8 mouse cellular contexts compared by ENCODE assay signal in genomic region chr10:95501033-95501432, GRCm38 (mm10). TPM values are rescaled to one million over a fixed set of nuclear protein-coding genes. Genes with fewer than 3 reads are reported as not detected.
DNase-seq lines count a peak whose midpoint lies in the region; ATAC-seq and TF ChIP-seq lines count a peak whose summit lies in the region.

No protein-coding gene starts in this region.

- TF ChIP-seq EP300 in heart, postnatal 0 days (IDR thresholded peaks at IDR 0.05; ENCODE audit: low read depth): no peak

- H3K36me3 ChIP-seq in heart, postnatal 0 days (replicated peaks; ENCODE audit: control insufficient read depth, insufficient read depth, low read length): peaks cover 14% of the 10 kb centered on the region
- no peaks in the 10 kb centered on the region for H3K36me3 ChIP-seq in hindbrain, embryonic 11.5 days (ENCODE audit: control insufficient read depth, insufficient read depth, low read length)
- peaks cover 11% of the 10 kb centered on the region for H3K36me3 ChIP-seq in midbrain, embryonic 13.5 days

- peak overlapping the region; percentile 77 for H3K9ac ChIP-seq in heart, postnatal 0 days (replicated peaks; ENCODE audit: low read depth, low read length)
- peak overlapping the region; percentile 91 for H3K9ac ChIP-seq in hindbrain, embryonic 11.5 days (ENCODE audit: low read depth, low read length)
- H3K9ac ChIP-seq in midbrain, embryonic 13.5 days (replicated peaks): peak overlapping the region; percentile 86

- H3K4me2 ChIP-seq in heart, postnatal 0 days (ENCODE audit: low read depth, low read length): peak overlapping the region; percentile 62
- H3K4me2 ChIP-seq in hindbrain, embryonic 11.5 days (replicated peaks; ENCODE audit: low read depth, low read length): peak overlapping the region; percentile 59
- H3K4me2 ChIP-seq in midbrain, embryonic 13.5 days (replicated peaks): peak overlapping the region; percentile 77

- TF ChIP-seq CTCF in heart, postnatal 0 days (IDR thresholded peaks at IDR 0.05; ENCODE audit: low read depth): no peak

- H3K9me3 ChIP-seq in heart, postnatal 0 days (replicated peaks; ENCODE audit: control insufficient read depth, low read length): no peaks in the 10 kb centered on the region
- no peaks in the 10 kb centered on the region for H3K9me3 ChIP-seq in hindbrain, embryonic 11.5 days (ENCODE audit: control insufficient read depth, low read length)
- no peaks in the 10 kb centered on the region for H3K9me3 ChIP-seq in midbrain, embryonic 13.5 days

- 2% methylated on average over 7 of the region's 7 CpGs for WGBS in heart, postnatal 0 days
- 3% methylated on average over 7 of the region's 7 CpGs for WGBS in hindbrain, embryonic 11.5 days
- WGBS in midbrain, embryonic 13.5 days: 2% methylated on average over 7 of the region's 7 CpGs

- 0 out of 2 replicates have a peak, but pooled peaks cover 12% of the 10 kb centered on the region for H3K4me1 ChIP-seq in heart, postnatal 0 days (ENCODE audit: control insufficient read depth, insufficient read depth)
- H3K4me1 ChIP-seq in hindbrain, embryonic 11.5 days (replicated peaks; ENCODE audit: control insufficient read depth, insufficient read depth, low read length): no peaks in the 10 kb centered on the region
- H3K4me1 ChIP-seq in midbrain, embryonic 13.5 days (replicated peaks): peaks cover 10% of the 10 kb centered on the region

- peak overlapping the region; percentile 84 for H3K4me3 ChIP-seq in heart, postnatal 0 days (ENCODE audit: low read depth, low read length)
- H3K4me3 ChIP-seq in hindbrain, embryonic 11.5 days (ENCODE audit: low read depth, low read length): peak overlapping the region; percentile 83
- H3K4me3 ChIP-seq in midbrain, embryonic 13.5 days (replicated peaks): peak overlapping the region; percentile 85

- DNase-seq in heart, postnatal 0 days (ENCODE audit: low spot score): peak; percentile 14
- no peak for DNase-seq in heart, postnatal 14 days
- peak; percentile 33 for DNase-seq in R1 (ENCODE audit: low read depth, low spot score)
- DNase-seq in hindbrain, embryonic 11.5 days (ENCODE audit: low spot score): no peak
- DNase-seq in frontal cortex, postnatal 25 days (ENCODE audit: low spot score in 2 of 2): no peak
- no peak for DNase-seq in ovary, postnatal 36 days (ENCODE audit: low spot score)
- DNase-seq in thymus, postnatal 36 days: no peak

- intact Hi-C loops in heart, postnatal 14 days (cut with DNase I): loop anchor here (5.0 kb wide), 1 partner anchor 391 kb away; no protein-coding TSS in a partner anchor

- no peaks in the 10 kb centered on the region for H3K27me3 ChIP-seq in heart, postnatal 0 days (ENCODE audit: control insufficient read depth, insufficient read depth, low read length)
- H3K27me3 ChIP-seq in hindbrain, embryonic 11.5 days (ENCODE audit: control insufficient read depth, insufficient read depth, low read length): no peaks in the 10 kb centered on the region
- no peaks in the 10 kb centered on the region for H3K27me3 ChIP-seq in midbrain, embryonic 13.5 days

- no peak; the same call in 1 of the 2 replicates for ATAC-seq in heart, postnatal 0 days (ENCODE audit: insufficient read depth, low read depth)
- ATAC-seq in hindbrain, embryonic 11.5 days (ENCODE audit: low FRiP score): no peak
- no peak for ATAC-seq in midbrain, embryonic 13.5 days

- H3K27ac ChIP-seq in heart, postnatal 0 days (ENCODE audit: low read depth): peak overlapping the region; percentile 93
- H3K27ac ChIP-seq in hindbrain, embryonic 11.5 days (ENCODE audit: low read depth, low read length): 0 out of 2 replicates have a peak overlapping the region, but pooled peaks have one; percentile 83
- H3K27ac ChIP-seq in midbrain, embryonic 13.5 days: peak overlapping the region; percentile 91

RNA-seq across cellular contexts. Expression of gene Mrpl42, which starts 0.7 kb away (rescaled TPM):
- 524 and 645 TPM in 2 replicates for total RNA-seq in heart, postnatal 0 days (2014; rRNA removed; ENCODE audit: low replicate concordance)
- 928 and 1,023 TPM in 2 replicates for polyA plus RNA-seq in heart, postnatal 0 days (2015; fragmentation: Nextera tagmentation; extraction: Ambion mirVana)
- total RNA-seq in heart, postnatal 14 days (2021): 100 to 1,000 TPM; 369 to 371 TPM
- polyA plus RNA-seq in hindbrain, embryonic 11.5 days (2014; fragmentation: Nextera tagmentation; extraction: Ambion mirVana): 297 and 300 TPM in 2 replicates
- 260 and 269 TPM in 2 replicates for polyA plus RNA-seq in midbrain, embryonic 13.5 days (2015; fragmentation: Nextera tagmentation; extraction: Ambion mirVana)

RNA-seq across cellular contexts. Expression of gene Ube2n, which starts 13.9 kb away (rescaled TPM):
- 158 and 242 TPM in 2 replicates for total RNA-seq in heart, postnatal 0 days (2014; rRNA removed; ENCODE audit: low replicate concordance)
- polyA plus RNA-seq in heart, postnatal 0 days (2015; fragmentation: Nextera tagmentation; extraction: Ambion mirVana): 188 and 190 TPM in 2 replicates
- total RNA-seq in heart, postnatal 14 days (2021): 100 to 1,000 TPM in 1 of 2 experiments, 10 to 100 TPM in 1; 96.8 to 101 TPM
- polyA plus RNA-seq in hindbrain, embryonic 11.5 days (2014; fragmentation: Nextera tagmentation; extraction: Ambion mirVana): 471 and 495 TPM in 2 replicates
- 431 and 436 TPM in 2 replicates for polyA plus RNA-seq in midbrain, embryonic 13.5 days (2015; fragmentation: Nextera tagmentation; extraction: Ambion mirVana)

Comparison
In these comparisons a context has a peak if more than half of its experiments do, and no peak if none do; other contexts are left out.
1. DNase-seq: peak in heart, postnatal 0 days (single experiment) and R1 (single experiment); none in heart, postnatal 14 days (0 of 2), hindbrain, embryonic 11.5 days (single experiment), frontal cortex, postnatal 25 days (0 of 2), ovary, postnatal 36 days (single experiment) and thymus, postnatal 36 days (0 of 2).
2. Peak in every context shown above with its lines, with median percentiles within 50 percentile points of each other: H3K27ac ChIP-seq, H3K4me2 ChIP-seq, H3K4me3 ChIP-seq and H3K9ac ChIP-seq.